Mouse (Mus musculus): ENCODE measurements at regions not wholly inside any gene's neighbourhood (a gene's known extent, or its start where the extent isn't known, plus 50 kb on each side); places are given as distances from the start of the nearest gene placed in this dataset.
"Not testable (repeated sequence)": the region's sequence is repeated elsewhere in the genome, so short reads cannot be mapped to it uniquely, and the experiment has no call there.

DNA sequence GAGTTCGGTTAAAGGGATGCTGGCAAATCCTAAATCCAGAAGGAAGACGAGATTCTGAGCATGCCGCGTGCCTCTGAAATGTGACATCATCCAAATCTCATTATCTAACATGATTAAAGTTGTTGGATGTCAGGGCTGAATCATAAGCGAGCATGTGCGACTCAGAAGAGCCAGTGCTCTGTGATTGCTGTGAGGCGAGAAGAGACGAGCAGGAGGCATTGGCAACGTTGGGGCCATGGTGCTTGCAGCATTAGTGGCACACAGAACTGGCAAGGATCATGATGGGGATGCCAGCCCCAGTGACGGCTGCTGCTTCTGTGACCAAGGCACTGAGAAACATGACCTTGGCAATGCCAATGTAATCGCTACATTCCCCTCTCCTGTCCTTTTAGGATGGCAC is 895.4 kb downstream of the Robo1 start:
- DNase-seq = no peak
- intact Hi-C loops (cut with DNase I) = no loop called here

GRCm38 (mm10) chr16:73200991-73201390 is 892.9 kb downstream of the Robo1 start:
- DNase-seq = no peak
- intact Hi-C loops (cut with DNase I) = no loop called here

DNA sequence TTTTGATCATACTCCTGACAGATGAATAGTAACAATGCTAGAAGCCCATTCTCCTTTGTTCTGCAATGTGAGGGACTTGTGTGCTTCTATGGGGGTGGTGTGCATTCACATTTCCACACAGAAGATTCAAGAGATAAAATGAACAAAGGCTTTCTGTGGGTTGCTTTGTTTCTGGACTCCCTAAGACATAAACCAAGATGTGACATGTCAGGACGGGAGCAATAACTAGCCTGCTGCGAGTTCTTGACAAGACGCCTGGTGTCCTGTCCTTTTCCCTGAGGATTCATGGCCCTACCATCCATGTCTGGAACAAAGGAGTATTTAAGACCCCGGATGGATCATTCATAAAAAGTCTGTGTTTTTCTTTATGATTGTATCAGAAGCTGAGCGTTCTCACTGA is 874.7 kb downstream of the Robo1 start:
- intact Hi-C loops (cut with DNase I) = no loop called here
- DNase-seq = no peak

DNA sequence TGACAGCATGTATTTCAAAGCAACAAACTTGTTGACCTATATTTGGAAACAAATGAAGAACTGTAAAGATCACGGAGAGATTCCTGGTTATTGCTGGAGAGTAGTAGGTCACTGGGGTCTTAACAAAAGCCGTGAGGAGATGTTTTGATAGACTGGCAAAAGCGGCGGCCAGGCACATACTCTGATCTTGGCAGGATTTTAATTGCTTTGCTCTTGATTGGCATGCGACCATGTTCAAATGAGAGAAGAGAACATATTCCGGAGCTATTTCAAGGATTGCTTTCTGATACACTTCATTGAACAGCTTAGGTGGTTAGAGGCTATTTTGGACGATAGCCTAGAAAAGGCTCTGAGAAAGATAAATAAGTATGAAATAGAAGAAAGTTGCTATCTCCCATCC is 874.2 kb downstream of the Robo1 start:
- intact Hi-C loops (cut with DNase I) = no loop called here

DNA sequence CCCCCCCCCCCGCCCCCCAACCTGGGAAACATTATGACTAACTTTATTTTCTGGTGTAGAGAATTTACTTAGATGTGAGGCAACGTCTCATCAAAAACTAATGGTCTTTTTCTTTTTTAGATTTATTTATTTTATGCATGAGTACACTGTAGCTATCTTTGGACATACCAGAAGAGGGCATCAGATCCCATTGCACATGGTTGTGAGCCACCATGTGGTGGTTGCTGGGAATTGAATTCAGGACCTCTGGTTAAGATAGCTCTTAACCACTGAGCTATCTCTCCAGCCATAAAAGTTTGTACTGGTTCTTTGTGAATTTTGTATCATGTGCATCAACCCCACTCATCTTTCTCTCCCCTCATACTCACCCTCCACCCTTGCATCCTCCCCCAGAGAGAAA is 847.3 kb downstream of the Robo1 start:
- intact Hi-C loops (cut with DNase I) = no loop called here
- no peak for DNase-seq

More for the DNA sequence above, 874.2 kb downstream of the Robo1 start:
- DNase-seq = no peak

DNA sequence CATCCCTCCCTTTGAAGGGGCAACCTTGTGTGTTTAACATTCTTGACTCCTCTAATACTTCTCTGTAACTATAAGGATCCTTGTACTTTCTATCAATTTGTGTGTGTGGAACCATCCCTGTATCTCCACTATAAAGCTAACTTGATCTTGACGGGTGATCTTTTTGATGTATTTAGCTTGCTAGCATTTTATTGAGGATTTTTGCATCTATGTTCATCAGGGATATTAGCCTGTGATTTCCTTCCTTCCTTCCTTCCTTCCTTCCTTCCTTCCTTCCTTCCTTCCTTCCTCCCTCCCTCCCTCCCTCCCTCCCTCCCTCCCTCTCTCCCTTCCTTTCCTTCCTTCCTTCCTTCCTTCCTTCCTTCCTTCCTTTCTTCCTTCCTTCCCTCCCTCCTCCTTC is 819.8 kb downstream of the Robo1 start:
- DNase-seq; intact Hi-C loops (cut with DNase I): not testable (repeated sequence)

DNA sequence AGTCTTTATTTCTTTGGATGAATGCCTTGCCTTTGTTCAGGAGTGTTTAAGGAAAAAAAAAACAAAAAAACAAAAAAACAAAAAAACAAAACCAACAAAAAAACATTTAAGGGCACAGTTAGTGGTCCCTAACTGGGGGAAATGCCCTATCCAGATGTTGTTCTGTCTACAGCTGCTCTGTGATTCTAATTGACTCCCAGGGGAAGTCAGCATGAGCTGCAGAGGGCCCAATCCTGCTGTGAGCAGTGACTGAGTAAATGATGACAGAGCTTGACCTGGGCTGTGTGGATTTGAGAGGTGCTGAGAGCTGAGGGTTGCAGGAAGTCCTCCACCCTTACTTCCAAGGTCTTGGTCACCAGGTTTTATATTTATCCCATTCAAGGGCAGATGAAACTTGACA is 812.5 kb downstream of the Robo1 start:
- DNase-seq = no peak
- intact Hi-C loops (cut with DNase I) = no loop called here

DNA sequence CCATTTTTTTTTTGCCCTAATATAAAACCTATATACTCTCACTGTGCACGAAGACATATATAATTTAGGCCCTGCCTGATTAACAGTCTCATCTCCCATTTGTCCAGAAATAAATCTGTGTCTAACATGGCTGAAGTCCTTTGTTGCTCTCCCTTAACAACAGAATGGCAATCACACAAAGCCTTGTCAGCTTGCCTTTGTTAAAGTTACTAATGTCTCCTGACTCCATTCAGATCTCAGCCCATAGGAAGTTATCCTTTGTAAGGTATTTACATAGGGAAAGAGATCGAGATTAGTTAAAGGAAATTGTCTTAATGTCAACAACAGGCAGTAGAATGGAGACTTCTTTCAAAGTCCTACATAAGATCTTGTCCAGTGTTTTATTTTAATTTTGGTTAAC is 809.2 kb downstream of the Robo1 start:
- no peak for DNase-seq
- intact Hi-C loops (cut with DNase I) = no loop called here

- DNase-seq = no peak
- intact Hi-C loops (cut with DNase I) = no loop called here
Observed at GRCm38 (mm10) chr16:73108021-73108452, 799.9 kb downstream of the Robo1 start.

DNA sequence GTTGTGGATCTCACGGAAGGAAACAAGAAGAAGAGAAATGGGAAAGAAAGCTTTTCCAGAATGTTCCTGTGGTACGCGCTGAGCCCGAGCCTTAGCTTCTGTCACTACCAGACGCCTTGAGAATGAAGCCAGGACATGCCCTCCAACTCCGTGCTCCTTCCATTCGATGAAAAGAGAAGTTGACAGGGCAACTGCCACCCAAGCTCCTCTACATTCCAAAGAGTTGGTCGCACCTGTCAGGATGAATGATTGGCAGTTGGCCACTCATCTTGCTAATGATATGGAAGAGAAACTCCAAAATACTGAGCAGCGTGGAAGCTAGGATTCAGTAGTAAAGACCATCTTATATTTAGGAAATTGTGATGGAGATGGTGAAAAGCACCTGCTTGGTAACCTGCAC is 799.5 kb downstream of the Robo1 start:
- intact Hi-C loops (cut with DNase I) = no loop called here
- no peak for DNase-seq

DNA sequence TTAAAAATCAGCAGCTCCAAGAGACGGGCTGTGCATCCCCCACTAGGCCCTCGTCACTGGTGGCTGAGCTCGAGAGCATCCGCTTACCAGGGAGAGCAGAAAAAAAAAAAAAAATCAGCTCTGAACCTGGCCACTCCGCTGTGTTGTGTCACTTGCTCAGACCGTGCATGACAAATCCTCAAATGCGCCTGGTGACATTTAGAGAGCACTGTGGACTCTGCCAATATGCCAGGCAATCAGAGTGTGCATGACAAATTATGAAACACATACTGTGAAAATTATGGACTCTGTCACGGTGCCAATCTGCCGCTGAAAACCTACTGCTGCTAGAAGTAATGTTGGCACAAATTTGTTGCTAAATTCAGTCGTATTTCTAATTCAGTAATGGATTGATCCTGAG is 797.4 kb downstream of the Robo1 start:
- intact Hi-C loops (cut with DNase I) = no loop called here
- DNase-seq = no peak

DNA sequence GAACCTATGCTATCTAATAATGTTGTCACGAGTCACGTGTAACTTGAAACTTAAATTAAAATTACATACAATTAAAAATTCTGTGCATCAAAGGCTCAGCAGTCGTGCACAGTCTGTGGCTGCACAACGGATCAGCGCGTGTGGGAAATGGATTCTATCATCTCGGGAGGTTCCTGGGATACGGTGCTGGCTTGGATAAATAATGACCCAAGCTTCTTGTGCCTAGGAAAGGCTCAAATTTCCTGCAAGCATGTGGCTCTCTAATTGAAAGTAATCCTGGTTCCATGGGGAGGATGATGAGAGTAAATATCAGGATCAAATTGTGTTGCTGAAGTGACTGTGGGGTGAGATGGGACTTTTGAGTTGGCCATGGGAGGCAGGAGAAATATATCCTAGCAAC is 792.2 kb downstream of the Robo1 start:
- intact Hi-C loops (cut with DNase I) = loop anchor here (1.0 kb wide), 1 partner anchor 1312 kb away; no protein-coding TSS in a partner anchor
- DNase-seq = no peak

DNA sequence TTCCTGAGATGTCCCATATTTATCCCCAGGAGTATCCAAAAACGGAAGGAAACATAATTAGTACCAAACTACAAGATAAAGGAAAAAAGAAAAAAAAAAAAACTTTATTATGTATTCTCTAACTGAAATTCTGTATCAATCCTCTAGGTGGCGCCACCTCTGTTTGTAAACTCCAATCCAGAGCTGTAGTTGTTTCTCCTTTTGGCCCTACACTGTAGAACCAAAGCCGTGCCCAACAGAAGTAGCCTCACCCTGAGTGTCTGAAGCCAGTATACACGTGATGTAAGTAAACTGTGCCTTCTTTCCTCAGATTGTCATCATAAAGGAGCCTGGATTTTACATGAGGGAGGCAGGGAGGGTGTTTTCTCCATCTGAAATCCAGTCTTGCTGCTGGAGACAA is 790.7 kb downstream of the Robo1 start:
- peak in 1 of 2 experiments; percentile 25 for DNase-seq

GRCm38 (mm10) chr16:73097176-73097575 is 789.1 kb downstream of the Robo1 start:
- intact Hi-C loops (cut with DNase I) = no loop called here
- no peak for DNase-seq

More for the DNA sequence above, 790.7 kb downstream of the Robo1 start:
- intact Hi-C loops (cut with DNase I) = no loop called here

- no peak for DNase-seq
- intact Hi-C loops (cut with DNase I) = no loop called here
Observed at GRCm38 (mm10) chr16:73096091-73097083, 788.3 kb downstream of the Robo1 start.
